Mouse (Mus musculus) small intestine, adult 2 months (tissue): Measurements from ENCODE around the gene Isoc2b.
"Not testable (repeated sequence)": the region's sequence is repeated elsewhere in the genome, so short reads cannot be mapped to it uniquely, and the experiment has no call there.

Experiments
- CTCF ChIP-seq: fragments of 200-500 bp; IDR thresholded peaks from 2 replicates; pipeline ENCODE4 v1.5.1; 2012; ENCODE audit warnings: low read depth, mild to moderate bottlenecking, control low read depth, inconsistent platforms, low read length, moderate library complexity, mixed read lengths; ENCODE audit not compliant: insufficient replicate concordance, insufficient read length; ENCODE audit errors: extremely low read depth
- POLR2A ChIP-seq: fragments of 200-500 bp; IDR thresholded peaks from 2 replicates; pipeline ENCODE4 v1.6.1; 2012; ENCODE audit warnings: low read depth, mild to moderate bottlenecking, control low read depth, inconsistent platforms, low read length, moderate library complexity

DNA sequence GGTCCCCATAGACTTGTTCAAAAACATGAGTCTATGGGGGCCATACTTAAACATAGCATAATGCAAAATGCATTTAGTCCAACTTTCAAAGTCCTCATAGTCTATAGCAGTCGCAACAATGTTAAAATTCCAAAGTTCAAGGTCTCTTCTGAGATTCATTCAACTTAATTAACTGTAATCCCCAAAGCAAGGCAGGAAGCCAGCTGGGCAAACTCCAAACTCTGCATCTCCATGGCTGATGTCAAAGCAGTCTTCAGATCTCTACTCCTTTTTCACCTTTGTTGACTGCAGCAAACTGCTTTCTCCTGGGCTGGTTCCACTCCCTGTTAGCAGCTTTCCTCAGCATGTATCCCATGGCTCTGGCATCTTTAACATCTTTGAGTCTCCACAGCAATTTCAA, 9.0 kb upstream of the Isoc2b start:
- TF ChIP-seq POLR2A, CTCF: not testable (repeated sequence)
